Mouse (Mus musculus) right cerebral cortex, postnatal 4 days (tissue): ENCODE measurements around the gene Pigl.

Source experiments
- DNase-seq: peaks from one replicate; pipeline ENCODE4 v3.0.0-alpha.2; 2022

Pigl gene

GRCm38 (mm10) chr11:62522283-62522682 is 64.0 kb downstream of the Pigl start:
- DNase-seq, result no peak

GRCm38 (mm10) chr11:62537089-62537488 is 78.8 kb downstream of the Pigl start:
- DNase-seq, result no peak

- no peak for DNase-seq
Measured at GRCm38 (mm10) chr11:62537590-62537989, 79.3 kb downstream of the Pigl start.

DNA sequence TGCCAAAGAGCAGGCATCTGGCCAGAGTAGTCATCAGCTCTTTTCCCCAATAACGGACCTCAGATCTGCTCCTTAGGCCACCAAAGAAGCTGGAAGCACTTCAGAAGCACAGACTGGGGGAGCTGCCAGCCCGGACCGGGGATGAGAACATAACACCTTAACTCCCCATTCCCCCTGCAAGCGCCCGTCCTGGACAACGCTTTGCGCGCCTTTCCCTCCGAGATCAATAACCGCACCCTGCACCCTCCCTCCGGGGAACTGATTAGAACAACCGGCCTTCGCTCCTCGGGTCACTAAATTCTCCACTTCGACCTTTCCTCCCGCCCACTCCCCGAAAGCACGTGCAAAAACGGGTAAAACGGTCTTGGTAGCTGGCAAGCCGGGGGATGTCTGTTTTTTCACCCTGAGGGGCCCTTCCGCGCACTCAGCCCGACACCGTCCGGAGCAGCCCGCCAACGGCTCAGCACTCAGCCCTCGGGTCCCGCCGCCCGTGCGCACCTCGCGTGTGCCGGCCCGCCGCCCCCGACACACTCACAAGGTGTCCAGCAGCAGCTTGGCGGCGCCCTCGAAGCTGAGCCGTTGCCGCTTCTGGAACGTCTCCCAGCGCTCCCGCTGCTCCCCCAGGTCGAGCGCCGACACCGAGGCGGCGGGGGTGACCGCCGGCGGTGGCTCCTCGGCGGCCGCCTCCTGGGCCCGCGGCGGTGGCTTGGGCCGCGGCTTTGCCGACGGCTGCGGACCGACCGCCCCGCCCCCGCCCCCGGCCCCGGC is 80.2 kb downstream of the Pigl start:
- DNase-seq, result peak; percentile 61

DNA sequence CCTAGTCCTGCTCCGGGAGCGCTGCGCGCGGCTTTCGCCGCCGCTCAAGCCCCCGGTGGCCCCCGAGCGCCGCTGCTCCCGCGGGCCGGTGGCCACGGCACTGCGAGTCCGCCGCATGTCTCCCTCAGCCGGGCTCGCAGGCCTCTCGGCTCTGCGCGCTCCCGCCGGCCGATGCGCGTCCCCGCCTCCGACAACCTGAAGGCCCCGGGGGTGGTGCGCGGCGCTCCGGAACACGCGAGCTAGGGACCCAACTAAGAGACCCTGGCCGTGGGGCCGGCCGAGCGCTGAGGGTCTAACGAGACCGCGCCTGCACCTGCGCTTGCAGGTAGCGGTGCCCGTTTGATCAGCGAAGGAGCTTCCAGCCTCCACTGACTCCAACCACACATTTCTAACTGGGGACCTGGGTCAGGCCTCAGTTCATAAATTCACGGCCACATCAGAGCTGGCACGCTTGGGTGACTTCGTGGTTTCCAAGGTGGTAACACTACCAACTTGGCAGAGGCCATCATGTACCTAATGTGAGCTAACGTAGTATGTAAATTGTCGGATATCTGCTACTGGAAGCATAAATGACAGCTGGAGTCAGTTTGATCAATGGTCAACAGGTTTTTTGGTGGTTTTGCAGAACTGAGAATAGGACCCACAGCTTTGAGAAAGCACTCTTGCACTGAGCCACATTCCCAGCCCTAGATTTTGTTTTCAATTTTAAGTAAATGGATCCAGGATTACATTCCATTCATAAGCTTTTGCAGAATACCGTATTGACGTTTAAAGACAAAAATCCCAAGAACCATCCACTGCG is 81.0 kb downstream of the Pigl start, which contains the start of gene Cenpv:
Gene Cenpv, minus strand, starts transcription at position 173 of the 802 bp plus-strand sequence.
- peak; percentile 83 for DNase-seq

- DNase-seq, result no peak
Measured at GRCm38 (mm10) chr11:62540167-62540566, 81.9 kb downstream of the Pigl start.

- no peak for DNase-seq
Measured at GRCm38 (mm10) chr11:62540969-62541368, 82.7 kb downstream of the Pigl start.

- no peak for DNase-seq
Measured at GRCm38 (mm10) chr11:62541581-62541980, 83.3 kb downstream of the Pigl start.

DNA sequence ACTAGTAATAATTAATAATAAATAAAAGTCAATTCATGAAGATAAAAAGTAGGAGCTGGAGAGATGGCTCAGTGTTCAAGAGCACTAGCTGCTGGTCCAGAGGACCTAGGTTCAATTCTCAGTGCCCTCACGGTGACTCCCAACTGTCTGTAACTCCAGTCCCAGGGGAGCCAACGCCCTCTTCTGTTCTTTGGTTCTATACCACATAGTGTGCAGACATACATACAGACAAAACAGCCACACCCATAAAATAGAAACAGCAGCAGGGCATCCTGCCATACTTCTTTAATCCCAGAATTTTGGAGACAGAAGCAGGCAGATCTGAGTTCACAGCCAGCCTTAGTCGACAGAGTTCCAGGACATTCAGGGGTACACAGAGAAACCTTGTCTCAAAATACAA is 85.7 kb downstream of the Pigl start:
- no peak for DNase-seq

- peak; percentile 41 for DNase-seq
Measured at GRCm38 (mm10) chr11:62549782-62550181, 91.5 kb downstream of the Pigl start.

DNA sequence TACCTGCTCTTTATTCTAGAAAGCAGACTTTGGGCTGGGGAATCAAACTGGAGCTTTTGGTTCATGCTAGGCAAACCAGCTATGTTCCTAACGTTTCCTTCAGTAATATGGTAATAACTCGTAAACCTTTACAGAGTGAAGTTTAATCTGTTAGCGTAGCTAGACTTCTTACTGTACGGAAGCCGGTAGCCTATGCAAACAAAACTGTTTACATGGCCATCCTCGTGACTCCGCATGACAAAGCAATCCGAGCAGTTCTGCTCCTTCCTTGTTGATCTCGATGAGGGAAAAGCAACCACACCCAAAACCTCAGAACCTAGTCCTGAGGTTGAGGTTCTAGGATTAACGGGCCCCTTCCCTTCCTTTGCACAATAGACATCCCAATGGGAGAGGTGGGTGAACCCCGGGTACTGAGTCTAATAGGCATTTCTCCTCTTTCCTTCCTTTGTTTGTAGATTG is 92.0 kb downstream of the Pigl start:
- peak; percentile 25 for DNase-seq

DNA sequence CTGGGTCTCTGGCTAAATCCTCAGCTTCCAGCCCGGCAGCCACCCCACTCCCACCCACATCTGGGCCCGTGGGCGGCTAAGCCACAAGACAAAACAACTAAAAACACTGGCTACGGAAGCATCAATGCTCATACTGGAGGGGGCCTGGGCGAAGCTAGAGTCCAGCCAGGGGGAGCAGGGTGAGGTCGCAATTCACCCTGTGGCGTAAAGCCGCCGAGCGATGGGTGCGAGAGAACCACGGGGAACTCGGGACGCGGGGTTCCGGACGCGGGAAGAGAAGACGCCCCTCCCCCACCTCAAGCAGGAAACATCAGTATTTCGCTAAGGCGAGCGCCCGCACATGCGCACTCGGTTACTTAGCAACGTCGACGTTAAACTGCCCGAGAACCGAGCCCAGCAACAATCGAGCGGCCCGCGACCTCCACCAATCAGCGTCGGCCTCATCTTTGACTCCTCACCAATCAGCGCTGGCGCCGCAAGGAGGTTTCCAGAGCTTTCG is 92.5 kb downstream of the Pigl start, which contains the start of gene Ubb:
Gene Ubb, plus strand, starts transcription at position 445 of the 499 bp plus-strand sequence.
- DNase-seq, result peak; percentile 100

- peak; percentile 95 for DNase-seq
Measured at GRCm38 (mm10) chr11:62551226-62552119, 93.2 kb downstream of the Pigl start.

- DNase-seq, result no peak
Measured at GRCm38 (mm10) chr11:62553186-62553585, 94.9 kb downstream of the Pigl start.

DNA sequence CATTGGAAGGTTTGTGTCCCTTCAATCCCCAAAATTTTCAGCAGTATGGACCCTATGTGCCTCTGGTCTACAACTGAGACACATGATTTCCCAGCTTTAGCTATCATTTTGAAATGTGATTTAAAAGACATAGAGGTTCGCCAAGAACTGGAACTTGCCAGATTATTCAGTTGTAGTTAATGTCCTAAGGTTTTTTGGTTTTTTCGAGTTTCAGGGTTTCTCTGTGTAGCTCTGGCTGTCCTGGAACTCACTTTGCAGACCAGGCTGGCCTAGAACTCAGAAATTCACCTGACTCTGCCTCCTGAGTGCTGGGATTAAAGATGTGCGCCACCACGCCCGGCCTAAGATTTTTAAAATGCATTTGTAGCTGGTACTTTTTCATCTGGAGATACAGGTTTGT is 95.4 kb downstream of the Pigl start:
- no peak for DNase-seq

DNA sequence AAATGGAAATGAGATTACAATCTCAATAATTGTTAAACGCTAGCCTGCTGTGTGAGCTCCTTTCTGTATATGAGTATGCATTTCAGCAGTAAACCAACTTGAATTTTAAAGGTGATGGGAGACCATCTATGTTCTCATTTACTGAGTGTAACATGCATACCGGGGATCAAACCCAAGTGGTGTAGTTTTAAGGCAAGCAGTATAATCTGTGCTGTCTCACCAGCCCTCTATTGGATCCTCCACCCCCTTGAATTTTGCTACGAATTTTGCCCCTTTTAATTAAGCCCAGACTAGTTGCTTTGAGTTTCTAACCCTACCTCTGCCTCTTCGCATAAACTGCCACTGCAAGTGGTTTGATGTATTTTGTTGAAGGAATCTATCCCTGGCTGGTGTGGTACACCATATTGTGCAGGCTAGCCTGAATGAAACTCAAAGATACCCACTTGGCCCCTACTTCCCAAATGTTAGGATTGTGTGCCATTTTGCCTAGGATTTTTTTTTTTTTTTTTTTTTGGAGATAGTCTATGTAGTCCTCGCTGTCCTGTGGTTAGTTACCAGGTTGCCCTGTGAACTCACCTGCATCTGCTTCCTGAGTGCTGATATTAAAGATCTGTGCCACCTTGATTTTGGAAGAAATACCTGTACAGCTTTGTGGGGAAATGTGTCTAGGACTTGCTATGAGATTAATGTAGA is 96.0 kb downstream of the Pigl start:
- no peak for DNase-seq

DNA sequence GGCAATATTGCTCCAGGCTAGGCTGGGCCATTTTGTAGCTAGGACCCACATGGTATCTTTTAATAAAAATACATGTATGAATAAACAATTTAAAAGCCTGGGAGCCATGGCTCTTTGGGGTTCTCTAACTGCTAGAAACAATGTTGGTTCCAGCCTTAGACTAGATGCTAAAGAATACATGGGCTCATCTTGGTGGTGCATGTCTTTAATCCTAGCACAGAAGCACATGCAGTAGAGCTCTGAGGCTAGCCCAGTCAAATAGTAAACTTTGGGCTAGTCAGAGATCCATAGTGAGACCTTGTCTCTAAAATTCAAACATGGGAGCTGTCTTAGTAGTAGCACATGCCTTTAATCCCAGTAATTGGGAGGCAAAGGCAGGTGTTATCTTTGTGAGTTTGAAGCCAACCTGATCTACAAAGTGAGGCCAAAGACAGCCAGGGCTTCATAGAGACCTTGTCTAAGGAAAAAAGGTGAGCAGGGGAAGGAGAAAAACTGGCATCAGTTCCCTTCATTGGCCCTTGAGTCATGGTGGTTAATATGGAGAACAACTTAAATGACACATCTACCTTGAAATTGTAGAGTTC is 96.8 kb downstream of the Pigl start:
- DNase-seq, result no peak

DNA sequence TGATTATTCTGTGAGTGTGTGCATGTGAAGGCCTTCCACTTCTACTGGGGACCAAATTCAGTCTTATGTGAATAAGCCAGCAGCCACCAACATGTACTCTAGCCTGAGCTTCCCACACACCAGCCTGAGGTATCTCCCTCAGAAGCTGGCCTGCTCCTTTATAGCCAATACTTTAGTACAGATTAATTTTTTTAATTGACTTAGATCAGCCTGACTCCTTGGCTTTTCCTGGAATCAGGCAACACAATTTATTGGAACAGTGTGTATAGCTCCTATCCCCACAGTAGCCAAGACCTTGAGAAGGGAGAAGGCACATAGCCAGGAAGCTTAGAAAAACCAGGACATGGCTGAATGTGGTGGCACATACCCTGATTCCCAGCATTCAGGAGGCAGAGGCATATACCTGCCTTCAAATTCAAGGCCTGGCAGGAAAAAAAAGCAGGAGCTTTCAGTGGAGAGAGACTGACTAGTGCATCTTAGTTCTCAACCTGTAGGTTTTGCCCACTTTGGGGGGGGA is 97.7 kb downstream of the Pigl start:
- no peak for DNase-seq

DNA sequence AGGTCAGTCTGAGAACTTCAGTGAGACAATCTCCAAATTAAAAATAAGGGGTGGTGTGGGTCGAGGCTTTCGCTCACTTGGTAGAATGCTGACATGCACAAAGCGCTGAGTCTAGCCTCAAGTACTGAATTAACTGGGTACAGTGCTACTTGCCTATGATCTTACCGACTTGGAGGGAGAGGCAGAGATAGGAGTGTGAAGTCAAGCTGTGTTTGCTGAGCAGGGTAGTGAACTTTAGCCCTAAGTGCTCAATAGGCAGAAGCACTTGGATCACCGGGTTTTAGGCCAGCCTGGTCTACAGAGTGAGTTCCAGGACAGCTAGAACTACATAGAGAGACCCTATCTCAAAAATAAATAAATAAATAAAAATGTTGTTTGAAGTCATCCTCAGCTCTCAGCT is 98.9 kb downstream of the Pigl start:
- DNase-seq, result no peak

GRCm38 (mm10) chr11:62558152-62558551 is 99.9 kb downstream of the Pigl start:
- DNase-seq, result no peak

- no peak for DNase-seq
Measured at GRCm38 (mm10) chr11:62558961-62559646, 100.8 kb downstream of the Pigl start.
